Mouse (Mus musculus): ENCODE data around the gene Sh3tc1. TPM values are rescaled to one million over a fixed set of nuclear protein-coding genes. Genes with fewer than 3 reads are reported as not detected.

Sh3tc1 gene
- polyA plus RNA-seq, 1 experiment from 2014 or later: 1.3 TPM

DNA sequence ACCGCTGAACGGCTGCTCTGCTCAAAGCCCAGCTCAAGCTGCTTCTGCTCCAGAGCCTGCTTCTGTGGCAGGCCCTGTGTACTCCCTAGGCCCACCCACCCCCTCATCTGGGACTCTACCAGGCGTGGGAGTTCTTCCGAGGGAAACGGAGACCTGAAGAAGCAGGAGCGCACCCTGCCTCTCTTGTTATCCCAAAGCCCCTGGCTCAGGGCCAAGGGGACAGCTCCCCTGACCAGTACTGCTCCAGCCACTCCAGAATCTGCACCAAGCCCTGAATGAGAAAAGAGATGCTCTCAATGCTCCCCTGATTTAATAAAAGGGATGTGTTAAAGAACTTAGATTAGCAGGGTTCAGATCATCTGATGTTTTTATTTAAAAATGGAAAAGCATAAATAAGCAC lies 78.6 kb downstream of the Sh3tc1 start:
- ATAC-seq (ENCODE audit: low read depth): no peak
- H3K4me3 ChIP-seq (ENCODE audit: low read depth, low read length): no peak overlapping the region

DNA sequence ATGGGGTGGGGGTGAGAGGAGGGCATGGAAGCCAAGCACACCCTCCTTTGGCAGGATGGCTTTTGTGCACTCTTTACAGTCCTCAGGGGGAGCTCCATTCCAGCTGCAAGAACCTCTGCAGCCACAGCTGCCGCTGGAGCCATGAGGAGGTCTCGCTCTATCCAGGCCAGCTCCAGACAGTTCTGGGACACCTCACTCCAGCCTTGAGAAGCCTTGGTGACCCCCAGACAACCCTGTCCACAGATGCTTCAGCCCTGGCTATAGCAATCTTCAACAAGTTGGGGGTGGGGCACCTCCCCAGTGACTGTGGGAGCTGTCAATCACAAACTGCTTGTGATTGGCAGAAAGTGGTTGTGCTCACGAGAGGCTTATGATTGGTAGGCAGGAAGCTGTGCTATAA lies 80.3 kb downstream of the Sh3tc1 start:
- no peaks in the 10 kb centered on the region for H3K27me3 ChIP-seq (ENCODE audit: control insufficient read depth, insufficient read depth, low read length)
- H3K4me1 ChIP-seq (ENCODE audit: control insufficient read depth, insufficient read depth, low read length): no peaks in the 10 kb centered on the region; the same call in 1 of the 2 replicates
- no peaks in the 10 kb centered on the region for H3K9me3 ChIP-seq (ENCODE audit: control insufficient read depth, low read length)
- no peak overlapping the region for H3K9ac ChIP-seq (replicated peaks; ENCODE audit: low read depth, low read length)
- H3K4me3 ChIP-seq (ENCODE audit: low read depth, low read length): no peak overlapping the region
- 61% methylated on average over 3 of the region's 3 CpGs for WGBS
- no peak overlapping the region for H3K27ac ChIP-seq (ENCODE audit: low read depth, low read length)
- no peak overlapping the region for H3K4me2 ChIP-seq (ENCODE audit: low read depth, low read length)
- ATAC-seq (ENCODE audit: low read depth): no peak
- H3K36me3 ChIP-seq (ENCODE audit: control insufficient read depth, insufficient read depth, low read length): no peaks in the 10 kb centered on the region

More for the DNA sequence above, 78.6 kb downstream of the Sh3tc1 start:
- Histone ChIP-seq H3K4me1 (ENCODE audit: control insufficient read depth, insufficient read depth, low read length) (no peaks in the 10 kb centered on the region; the same call in 1 of the 2 replicates), H3K9me3 (ENCODE audit: control insufficient read depth, low read length) (no peaks in the 10 kb centered on the region), H3K27ac (ENCODE audit: low read depth, low read length) (no peak overlapping the region), H3K27me3 (ENCODE audit: control insufficient read depth, insufficient read depth, low read length) (no peaks in the 10 kb centered on the region), H3K36me3 (ENCODE audit: control insufficient read depth, insufficient read depth, low read length) (no peaks in the 10 kb centered on the region), H3K4me2 (ENCODE audit: low read depth, low read length) (no peak overlapping the region), H3K9ac (replicated peaks; ENCODE audit: low read depth, low read length) (no peak overlapping the region)
- 78% methylated on average over 6 of the region's 6 CpGs for WGBS

DNA sequence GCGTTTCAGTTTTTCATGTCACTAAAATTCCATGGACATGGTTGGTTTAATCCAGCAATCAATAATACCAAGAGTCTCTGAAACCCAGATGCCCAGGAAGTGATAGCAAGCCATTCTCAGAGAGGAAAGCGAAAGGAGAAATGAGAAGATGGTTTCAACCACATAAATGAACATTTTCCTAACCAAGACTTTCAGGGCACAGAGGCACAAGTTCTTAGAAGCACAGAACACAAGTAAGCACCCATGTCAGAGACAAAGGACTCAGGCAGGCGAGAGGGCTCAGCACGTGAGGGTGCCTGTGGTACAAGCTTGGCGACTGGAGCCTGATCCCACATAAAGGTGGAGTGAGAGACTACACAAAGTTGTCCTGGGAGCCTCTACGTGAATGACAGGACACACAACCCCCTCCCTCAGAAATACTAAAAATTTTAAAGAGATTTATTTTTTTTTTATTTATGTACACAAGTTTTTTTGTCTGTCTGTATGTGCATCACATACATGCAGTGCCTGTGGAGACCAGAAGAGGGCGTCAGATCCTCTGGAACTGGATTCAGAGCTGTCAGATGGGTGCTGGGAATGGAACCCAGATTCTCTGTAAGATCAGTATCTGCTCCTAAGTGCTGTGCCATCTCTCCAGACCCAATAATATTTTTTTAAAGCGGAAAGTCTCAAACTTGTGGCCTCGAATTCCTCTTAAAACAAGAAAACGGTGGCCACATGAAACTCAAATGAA lies 83.9 kb downstream of the Sh3tc1 start:
- no peak overlapping the region for H3K4me2 ChIP-seq (ENCODE audit: low read depth, low read length)
- ATAC-seq (ENCODE audit: low read depth): no peak
- H3K4me1 ChIP-seq (ENCODE audit: control insufficient read depth, insufficient read depth, low read length): no peaks in the 10 kb centered on the region
- no peak overlapping the region for H3K27ac ChIP-seq (ENCODE audit: low read depth, low read length)
- H3K9me3 ChIP-seq (ENCODE audit: control insufficient read depth, low read length): no peaks in the 10 kb centered on the region
- WGBS: 90% methylated on average over 10 of the region's 10 CpGs
- H3K27me3 ChIP-seq (ENCODE audit: control insufficient read depth, insufficient read depth, low read length): no peaks in the 10 kb centered on the region
- no peaks in the 10 kb centered on the region for H3K36me3 ChIP-seq (ENCODE audit: control insufficient read depth, insufficient read depth, low read length)
- H3K9ac ChIP-seq (replicated peaks; ENCODE audit: low read depth, low read length): no peak overlapping the region
- H3K4me3 ChIP-seq (ENCODE audit: low read depth, low read length): no peak overlapping the region

DNA sequence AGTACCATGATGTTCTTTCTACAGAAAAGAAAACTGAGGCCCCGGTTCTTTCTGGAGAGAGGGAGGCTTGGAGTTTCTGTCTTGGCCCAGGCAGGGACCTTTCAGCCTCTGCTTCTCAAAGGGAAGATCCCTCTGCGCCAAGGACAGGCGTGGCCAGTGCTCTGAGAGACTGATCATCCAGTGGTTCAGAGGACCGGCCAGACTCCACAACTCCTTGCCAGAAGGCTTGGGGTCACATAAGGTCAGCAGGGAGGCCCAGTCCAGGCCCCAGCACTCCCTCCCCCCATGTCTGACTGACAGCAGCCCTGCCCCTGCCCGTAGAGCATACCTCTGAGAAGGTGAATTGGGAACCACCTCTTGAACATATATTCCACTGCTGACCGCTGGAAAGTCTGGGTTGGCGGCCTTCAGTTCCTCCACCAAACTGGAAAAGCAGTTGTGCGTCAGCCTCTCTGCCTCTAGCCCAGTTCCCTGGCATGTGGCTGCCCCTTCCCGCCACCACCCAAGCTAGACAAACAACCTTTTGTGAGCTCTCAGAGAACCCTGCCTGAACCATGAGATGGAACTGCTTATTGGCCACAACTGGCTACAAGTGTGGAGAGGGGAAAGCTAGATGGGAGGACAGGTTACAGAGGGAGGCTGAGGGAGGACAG lies 85.9 kb downstream of the Sh3tc1 start:
- H3K4me2 ChIP-seq (ENCODE audit: low read depth, low read length): no peak overlapping the region
- no peaks in the 10 kb centered on the region for H3K9me3 ChIP-seq (ENCODE audit: control insufficient read depth, low read length)
- no peak overlapping the region for H3K4me3 ChIP-seq (ENCODE audit: low read depth, low read length)
- ATAC-seq (ENCODE audit: low read depth): no peak
- WGBS: 76% methylated on average over 9 of the region's 9 CpGs
- no peak overlapping the region for H3K27ac ChIP-seq (ENCODE audit: low read depth, low read length)
- no peaks in the 10 kb centered on the region for H3K27me3 ChIP-seq (ENCODE audit: control insufficient read depth, insufficient read depth, low read length)
- no peaks in the 10 kb centered on the region for H3K36me3 ChIP-seq (ENCODE audit: control insufficient read depth, insufficient read depth, low read length)
- no peak overlapping the region for H3K9ac ChIP-seq (replicated peaks; ENCODE audit: low read depth, low read length)
- no peaks in the 10 kb centered on the region for H3K4me1 ChIP-seq (ENCODE audit: control insufficient read depth, insufficient read depth, low read length)

DNA sequence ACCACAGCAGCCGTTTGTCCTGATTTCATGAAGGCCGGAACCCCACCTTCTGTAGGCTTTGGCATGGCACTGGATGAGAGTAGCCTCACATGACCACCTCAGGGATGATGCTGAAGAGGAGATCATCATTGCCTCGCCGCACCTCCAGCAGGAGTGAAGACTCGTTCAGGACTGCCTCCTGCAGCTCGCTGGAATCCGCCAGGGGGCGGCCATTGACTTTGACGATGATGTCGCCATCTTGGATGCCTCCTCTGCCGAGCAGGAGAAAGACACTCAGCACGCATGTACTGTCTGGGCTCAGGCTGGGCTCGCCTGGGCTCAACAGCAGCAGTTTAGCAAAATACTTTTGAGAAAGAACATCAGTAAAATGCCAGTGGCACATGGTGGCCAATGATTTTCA lies 86.9 kb downstream of the Sh3tc1 start:
- no peaks in the 10 kb centered on the region for H3K27me3 ChIP-seq (ENCODE audit: control insufficient read depth, insufficient read depth, low read length)
- no peaks in the 10 kb centered on the region for H3K9me3 ChIP-seq (ENCODE audit: control insufficient read depth, low read length)
- no peak overlapping the region for H3K27ac ChIP-seq (ENCODE audit: low read depth, low read length)
- no peaks in the 10 kb centered on the region for H3K4me1 ChIP-seq (ENCODE audit: control insufficient read depth, insufficient read depth, low read length)
- H3K9ac ChIP-seq (replicated peaks; ENCODE audit: low read depth, low read length): no peak overlapping the region
- no peak for ATAC-seq (ENCODE audit: low read depth)
- no peak overlapping the region for H3K4me2 ChIP-seq (ENCODE audit: low read depth, low read length)
- H3K36me3 ChIP-seq (ENCODE audit: control insufficient read depth, insufficient read depth, low read length): no peaks in the 10 kb centered on the region
- no peak overlapping the region for H3K4me3 ChIP-seq (ENCODE audit: low read depth, low read length)
- whole genome bisulfite sequencing: 90% methylated on average over 13 of the region's 13 CpGs

DNA sequence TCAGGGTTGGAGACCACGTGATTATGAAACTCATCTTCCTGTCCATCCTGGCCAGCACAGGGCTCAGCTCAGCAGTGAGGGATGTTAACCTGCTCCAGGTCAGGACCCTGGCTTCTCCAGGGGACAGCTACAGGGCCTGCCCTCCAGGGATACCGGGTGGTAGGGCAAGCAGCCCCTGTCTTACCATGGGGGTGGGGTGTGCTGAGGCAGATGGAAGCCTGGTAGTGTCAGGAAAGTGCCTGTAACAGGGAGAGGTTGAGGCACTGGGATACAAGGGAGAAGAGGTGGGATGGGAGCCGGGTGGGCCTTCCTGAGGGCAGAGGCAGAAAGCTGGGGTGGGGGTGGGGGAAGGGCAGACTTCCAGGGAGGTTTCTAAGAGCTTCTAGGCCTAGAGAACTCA lies 87.5 kb downstream of the Sh3tc1 start:
- WGBS: 84% methylated on average over 3 of the region's 3 CpGs
- H3K36me3 ChIP-seq (ENCODE audit: control insufficient read depth, insufficient read depth, low read length): no peaks in the 10 kb centered on the region
- H3K9ac ChIP-seq (replicated peaks; ENCODE audit: low read depth, low read length): no peak overlapping the region
- H3K4me2 ChIP-seq (ENCODE audit: low read depth, low read length): no peak overlapping the region
- no peak for ATAC-seq (ENCODE audit: low read depth)
- H3K4me1 ChIP-seq (ENCODE audit: control insufficient read depth, insufficient read depth, low read length): no peaks in the 10 kb centered on the region
- H3K27ac ChIP-seq (ENCODE audit: low read depth, low read length): no peak overlapping the region
- no peaks in the 10 kb centered on the region for H3K9me3 ChIP-seq (ENCODE audit: control insufficient read depth, low read length)
- no peak overlapping the region for H3K4me3 ChIP-seq (ENCODE audit: low read depth, low read length)
- no peaks in the 10 kb centered on the region for H3K27me3 ChIP-seq (ENCODE audit: control insufficient read depth, insufficient read depth, low read length)

DNA sequence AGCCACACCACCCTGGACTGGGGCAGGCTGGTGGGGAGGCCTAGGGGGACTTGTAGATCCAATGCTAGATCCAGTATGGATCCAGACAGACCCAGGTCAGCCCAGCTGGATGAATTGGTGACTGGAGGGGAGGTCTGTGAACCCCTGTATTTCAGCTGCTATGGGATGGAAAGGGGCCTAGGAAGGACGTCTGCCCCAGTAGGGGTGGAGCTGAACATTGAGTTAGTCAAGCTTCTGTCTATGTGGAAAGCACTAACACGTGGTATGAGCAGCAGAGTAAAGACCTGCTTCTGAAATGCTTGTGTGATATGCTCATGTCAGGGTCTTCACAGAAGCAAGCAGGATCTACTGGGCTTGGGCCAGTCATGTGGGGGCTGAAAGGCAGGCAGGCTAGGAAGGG lies 91.6 kb downstream of the Sh3tc1 start:
- no peak overlapping the region for H3K9ac ChIP-seq (replicated peaks; ENCODE audit: low read depth, low read length)
- H3K4me1 ChIP-seq (ENCODE audit: control insufficient read depth, insufficient read depth, low read length): no peaks in the 10 kb centered on the region
- H3K4me3 ChIP-seq (ENCODE audit: low read depth, low read length): no peak overlapping the region
- WGBS: 69% methylated on average over 2 of the region's 2 CpGs
- H3K36me3 ChIP-seq (ENCODE audit: control insufficient read depth, insufficient read depth, low read length): no peaks in the 10 kb centered on the region
- H3K9me3 ChIP-seq (ENCODE audit: control insufficient read depth, low read length): no peaks in the 10 kb centered on the region
- no peak for ATAC-seq (ENCODE audit: low read depth)
- H3K27me3 ChIP-seq (ENCODE audit: control insufficient read depth, insufficient read depth, low read length): no peaks in the 10 kb centered on the region
- H3K27ac ChIP-seq (ENCODE audit: low read depth, low read length): no peak overlapping the region
- H3K4me2 ChIP-seq (ENCODE audit: low read depth, low read length): no peak overlapping the region

DNA sequence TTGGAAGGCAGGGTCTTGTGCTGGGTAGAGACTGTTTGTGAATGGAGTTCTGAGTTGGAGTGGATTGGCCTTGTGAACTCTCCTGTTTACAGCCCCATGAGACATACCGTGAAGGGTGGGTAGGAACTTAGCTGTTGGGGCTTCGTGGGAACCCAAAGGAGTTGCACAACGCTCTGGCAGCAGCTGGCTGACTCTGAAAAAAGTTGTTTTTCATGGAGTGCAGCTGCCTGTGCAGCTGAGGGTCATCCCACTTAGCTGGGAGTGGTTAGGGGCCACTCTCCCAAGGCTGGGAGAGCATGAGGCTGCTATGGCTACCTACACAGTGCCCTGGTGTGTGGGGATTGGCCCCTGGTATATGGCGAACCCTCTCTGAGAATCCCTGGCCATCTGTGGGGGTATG lies 92.2 kb downstream of the Sh3tc1 start:
- H3K9ac ChIP-seq (replicated peaks; ENCODE audit: low read depth, low read length): no peak overlapping the region
- H3K36me3 ChIP-seq (ENCODE audit: control insufficient read depth, insufficient read depth, low read length): no peaks in the 10 kb centered on the region
- no peak overlapping the region for H3K27ac ChIP-seq (ENCODE audit: low read depth, low read length)
- H3K4me3 ChIP-seq (ENCODE audit: low read depth, low read length): no peak overlapping the region
- no peak overlapping the region for H3K4me2 ChIP-seq (ENCODE audit: low read depth, low read length)
- WGBS: 64% methylated on average over 4 of the region's 4 CpGs
- ATAC-seq (ENCODE audit: low read depth): no peak
- no peaks in the 10 kb centered on the region for H3K4me1 ChIP-seq (ENCODE audit: control insufficient read depth, insufficient read depth, low read length)
- no peaks in the 10 kb centered on the region for H3K27me3 ChIP-seq (ENCODE audit: control insufficient read depth, insufficient read depth, low read length)
- H3K9me3 ChIP-seq (ENCODE audit: control insufficient read depth, low read length): no peaks in the 10 kb centered on the region
